Mouse (Mus musculus): Measurements from ENCODE around the gene Srsf10. TPM values are rescaled to one million over a fixed set of nuclear protein-coding genes. Genes with fewer than 3 reads are reported as not detected.

Gene Srsf10
- polyA plus RNA-seq, 1 experiment, result 54.7 TPM

DNA sequence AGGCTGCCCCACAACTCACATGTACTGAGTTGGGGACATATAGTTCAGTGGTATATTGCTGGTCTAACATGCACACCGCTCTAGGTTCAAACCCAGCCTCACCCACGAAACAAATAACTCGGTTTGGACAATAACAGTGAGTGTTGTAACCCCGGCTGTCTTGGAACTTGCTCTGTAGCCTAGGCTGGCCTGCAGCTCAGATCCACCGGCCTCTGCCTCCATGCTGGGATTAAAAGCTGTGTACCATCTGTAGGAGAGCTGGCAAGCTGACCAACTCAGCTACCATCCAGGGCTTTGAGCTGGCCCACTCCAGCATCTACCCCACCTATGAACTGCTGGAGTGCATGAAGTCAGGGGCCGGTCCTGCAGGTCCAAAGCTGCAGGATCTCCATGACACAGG lies 24.5 kb downstream of the Srsf10 start:
- no peak for DNase-seq
- 72% methylated on average over 6 of the region's 6 CpGs for WGBS
- TF ChIP-seq CTCF (IDR thresholded peaks at IDR 0.05; ENCODE audit: borderline replicate concordance, insufficient read depth, low read depth, low read length), result no peak
- TF ChIP-seq POLR2A (IDR thresholded peaks at IDR 0.05; ENCODE audit: borderline replicate concordance, insufficient read depth, low read length), result no peak
- peaks cover 4% of the 10 kb centered on the region; the same call in 1 of the 2 replicates for H3K4me1 ChIP-seq (ENCODE audit: control insufficient read depth, insufficient read depth, low read length)
- no peaks in the 10 kb centered on the region for H3K27me3 ChIP-seq (ENCODE audit: control insufficient read depth, insufficient read depth, low read length)
- no peak overlapping the region for H3K4me3 ChIP-seq (replicated peaks; ENCODE audit: insufficient read depth, low read depth, low read length)
- no peak overlapping the region for H3K27ac ChIP-seq (ENCODE audit: insufficient read depth, low read length)

DNA sequence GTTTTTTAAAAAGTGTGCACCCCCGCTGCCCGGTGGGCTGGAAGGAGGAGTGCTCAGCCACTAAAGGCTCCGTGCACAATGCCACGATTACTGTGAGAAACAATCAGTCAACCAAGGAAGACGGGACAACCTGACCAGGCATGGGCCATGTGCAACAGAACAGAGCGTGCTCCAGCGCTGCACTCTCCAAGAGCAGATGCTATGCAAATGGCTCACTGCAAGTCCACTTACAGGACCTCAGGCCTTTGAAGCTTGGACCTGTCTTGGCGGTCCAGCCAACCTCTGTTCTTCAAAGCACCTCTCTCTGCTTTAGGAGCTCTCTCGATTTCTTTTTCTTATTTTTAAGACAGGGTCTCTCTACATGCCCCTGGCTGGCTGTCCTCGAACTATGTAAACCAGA lies 25.0 kb downstream of the Srsf10 start:
- Histone ChIP-seq H3K4me3 (replicated peaks; ENCODE audit: insufficient read depth, low read depth, low read length) (no peak overlapping the region), H3K27me3 (ENCODE audit: control insufficient read depth, insufficient read depth, low read length) (no peaks in the 10 kb centered on the region), H3K27ac (ENCODE audit: insufficient read depth, low read length) (no peak overlapping the region), H3K4me1 (ENCODE audit: control insufficient read depth, insufficient read depth, low read length) (peaks cover 4% of the 10 kb centered on the region; the same call in 1 of the 2 replicates)
- WGBS, result 81% methylated on average over 10 of the region's 10 CpGs
- TF ChIP-seq POLR2A (IDR thresholded peaks at IDR 0.05; ENCODE audit: borderline replicate concordance, insufficient read depth, low read length) (no peak), CTCF (IDR thresholded peaks at IDR 0.05; ENCODE audit: borderline replicate concordance, insufficient read depth, low read depth, low read length) (no peak)
- DNase-seq, result no peak

DNA sequence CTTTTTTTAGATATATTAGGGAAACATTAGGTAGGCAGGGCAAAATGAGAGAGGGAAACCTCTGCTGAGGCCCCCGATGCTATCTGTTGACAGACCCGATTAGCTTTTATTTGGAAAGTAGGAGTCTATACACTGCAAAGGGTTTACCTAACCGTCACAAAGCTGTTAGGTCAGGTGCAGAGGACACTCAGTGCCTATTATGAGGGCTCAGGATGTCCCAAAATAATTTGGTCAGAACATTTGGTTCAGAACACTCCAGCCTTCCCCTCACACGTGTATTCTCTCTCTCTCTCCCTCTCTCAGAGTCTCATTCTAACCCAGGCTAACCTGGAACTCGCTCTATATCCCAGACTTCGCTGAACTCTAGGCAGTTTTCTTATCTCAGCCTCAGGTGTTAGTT lies 26.5 kb downstream of the Srsf10 start:
- TF ChIP-seq CTCF (IDR thresholded peaks at IDR 0.05; ENCODE audit: borderline replicate concordance, insufficient read depth, low read depth, low read length) (no peak), POLR2A (IDR thresholded peaks at IDR 0.05; ENCODE audit: borderline replicate concordance, insufficient read depth, low read length) (no peak)
- WGBS, result 87% methylated on average over 6 of the region's 6 CpGs
- H3K4me3 ChIP-seq (replicated peaks; ENCODE audit: insufficient read depth, low read depth, low read length), result no peak overlapping the region

DNA sequence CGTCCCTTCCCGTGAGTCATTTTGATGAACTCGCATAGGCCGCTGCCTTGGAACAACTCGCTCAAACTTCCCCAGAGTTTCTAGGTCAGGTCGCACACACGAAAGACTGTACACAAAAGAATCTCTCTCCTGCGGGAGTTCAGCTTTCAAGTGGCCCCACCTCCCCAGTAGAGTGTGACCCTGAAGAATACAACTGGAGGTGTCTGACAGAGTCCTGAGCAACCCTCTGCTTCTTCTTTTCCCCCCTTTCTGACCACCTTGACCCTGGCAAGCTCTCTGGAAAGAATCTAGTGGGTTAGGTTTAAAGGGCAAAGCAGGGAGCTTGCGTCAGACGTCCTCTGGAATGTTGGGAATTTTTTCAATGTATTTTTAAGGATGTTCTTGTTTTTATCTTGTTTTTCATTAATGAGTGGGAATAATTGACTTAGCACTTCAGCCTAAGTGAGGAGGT lies 27.9 kb downstream of the Srsf10 start:
- H3K27ac ChIP-seq (ENCODE audit: insufficient read depth, low read length), result no peak overlapping the region
- H3K4me1 ChIP-seq (ENCODE audit: control insufficient read depth, insufficient read depth, low read length), result no peaks in the 10 kb centered on the region
- DNase-seq, result no peak
- whole genome bisulfite sequencing, result 44% methylated on average over 10 of the region's 10 CpGs
- H3K4me3 ChIP-seq (replicated peaks; ENCODE audit: insufficient read depth, low read depth, low read length), result no peak overlapping the region
- H3K27me3 ChIP-seq (ENCODE audit: control insufficient read depth, insufficient read depth, low read length), result no peaks in the 10 kb centered on the region
- TF ChIP-seq CTCF (IDR thresholded peaks at IDR 0.05; ENCODE audit: borderline replicate concordance, insufficient read depth, low read depth, low read length) (no peak), POLR2A (IDR thresholded peaks at IDR 0.05; ENCODE audit: borderline replicate concordance, insufficient read depth, low read length) (no peak)

More for the DNA sequence above, 26.5 kb downstream of the Srsf10 start:
- no peaks in the 10 kb centered on the region for H3K4me1 ChIP-seq (ENCODE audit: control insufficient read depth, insufficient read depth, low read length)
- no peaks in the 10 kb centered on the region for H3K27me3 ChIP-seq (ENCODE audit: control insufficient read depth, insufficient read depth, low read length)
- H3K27ac ChIP-seq (ENCODE audit: insufficient read depth, low read length), result no peak overlapping the region
- no peak for DNase-seq

DNA sequence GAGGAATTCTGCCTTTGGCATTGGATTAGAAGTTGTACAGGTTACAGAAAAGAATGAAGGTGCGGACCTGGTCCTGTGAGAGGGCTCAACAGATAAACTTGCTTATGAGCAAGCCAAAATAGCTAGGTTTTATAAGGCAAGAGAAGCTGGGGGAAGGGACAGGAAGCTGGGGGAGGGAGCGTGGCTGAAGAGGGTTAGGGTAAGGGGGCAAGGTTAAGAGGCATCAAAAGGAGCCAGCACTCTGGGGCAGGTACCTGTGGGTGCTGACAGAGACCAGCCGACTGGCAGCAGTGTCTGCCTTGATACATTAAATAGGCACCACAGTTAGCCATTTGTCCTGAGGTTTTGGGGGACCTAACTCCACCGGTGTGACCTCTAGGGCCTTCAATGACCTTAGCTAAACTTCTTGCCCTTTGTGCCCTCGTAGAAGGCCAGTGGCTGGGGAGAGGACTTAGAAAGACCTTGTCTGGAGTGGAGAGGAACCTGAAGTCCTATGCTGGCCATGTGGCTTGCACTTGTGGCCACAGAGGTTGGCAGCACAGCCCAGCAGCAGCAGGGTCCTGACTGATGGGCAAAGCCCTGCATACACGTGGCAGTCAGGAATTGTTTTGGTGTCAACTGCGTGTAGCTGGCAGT lies 28.5 kb downstream of the Srsf10 start:
- TF ChIP-seq CTCF (IDR thresholded peaks at IDR 0.05; ENCODE audit: borderline replicate concordance, insufficient read depth, low read depth, low read length), result no peak
- TF ChIP-seq POLR2A (IDR thresholded peaks at IDR 0.05; ENCODE audit: borderline replicate concordance, insufficient read depth, low read length), result no peak
- 63% methylated on average over 7 of the region's 7 CpGs for WGBS

DNA sequence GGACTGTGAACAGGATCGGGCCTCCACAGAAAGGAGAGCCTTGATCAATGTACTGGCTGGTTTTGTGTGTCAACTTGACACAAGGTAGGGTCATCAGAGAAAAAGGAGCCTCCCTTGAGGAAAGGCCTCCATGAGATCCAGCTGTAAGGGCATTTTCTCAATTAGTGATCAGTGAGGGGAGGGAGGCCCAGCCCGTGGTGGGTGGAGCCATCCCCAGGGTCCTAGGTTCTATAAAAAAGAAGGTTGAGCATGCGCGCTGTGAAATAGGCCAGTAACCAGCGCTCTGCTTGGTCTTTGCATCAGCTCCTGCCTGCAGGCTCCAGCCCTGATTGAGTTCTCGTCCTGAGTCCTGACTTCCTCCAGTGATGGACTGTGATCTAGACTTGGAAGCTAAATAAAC lies 29.0 kb downstream of the Srsf10 start:
- Histone ChIP-seq H3K4me1 (ENCODE audit: control insufficient read depth, insufficient read depth, low read length) (no peaks in the 10 kb centered on the region), H3K27me3 (ENCODE audit: control insufficient read depth, insufficient read depth, low read length) (no peaks in the 10 kb centered on the region), H3K4me3 (replicated peaks; ENCODE audit: insufficient read depth, low read depth, low read length) (no peak overlapping the region), H3K27ac (ENCODE audit: insufficient read depth, low read length) (no peak overlapping the region)
- no peak for DNase-seq
- 50% methylated on average over 6 of the region's 6 CpGs for WGBS
- TF ChIP-seq CTCF (IDR thresholded peaks at IDR 0.05; ENCODE audit: borderline replicate concordance, insufficient read depth, low read depth, low read length), result no peak
- no peak for TF ChIP-seq POLR2A (IDR thresholded peaks at IDR 0.05; ENCODE audit: borderline replicate concordance, insufficient read depth, low read length)

More for the DNA sequence above, 28.5 kb downstream of the Srsf10 start:
- Histone ChIP-seq H3K4me1 (ENCODE audit: control insufficient read depth, insufficient read depth, low read length) (no peaks in the 10 kb centered on the region), H3K4me3 (replicated peaks; ENCODE audit: insufficient read depth, low read depth, low read length) (no peak overlapping the region), H3K27ac (ENCODE audit: insufficient read depth, low read length) (no peak overlapping the region), H3K27me3 (ENCODE audit: control insufficient read depth, insufficient read depth, low read length) (no peaks in the 10 kb centered on the region)
- no peak for DNase-seq

DNA sequence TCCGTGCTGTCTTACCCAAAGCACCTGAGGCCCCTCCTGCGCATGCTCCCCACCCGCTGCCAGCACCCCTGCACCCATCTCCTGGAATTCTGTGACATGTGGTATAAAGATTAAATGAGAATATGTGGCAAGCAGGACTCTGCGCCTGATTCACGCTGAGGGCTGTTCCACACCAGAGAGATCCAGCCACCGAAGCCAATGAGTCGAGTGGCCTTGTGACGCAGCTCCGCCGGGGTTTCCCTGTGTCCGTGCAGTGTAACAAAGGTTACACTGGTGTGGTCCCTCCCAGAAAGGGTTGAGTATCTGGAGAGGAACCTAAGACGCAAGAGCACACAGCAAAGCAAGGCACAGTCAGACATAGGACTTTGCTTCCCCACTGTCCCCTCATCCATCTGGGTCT lies 30.1 kb downstream of the Srsf10 start:
- no peak overlapping the region for H3K4me3 ChIP-seq (replicated peaks; ENCODE audit: insufficient read depth, low read depth, low read length)
- TF ChIP-seq POLR2A (IDR thresholded peaks at IDR 0.05; ENCODE audit: borderline replicate concordance, insufficient read depth, low read length) (no peak), CTCF (IDR thresholded peaks at IDR 0.05; ENCODE audit: borderline replicate concordance, insufficient read depth, low read depth, low read length) (no peak)
- DNase-seq, result no peak
- 91% methylated on average over 12 of the region's 12 CpGs for WGBS
- no peaks in the 10 kb centered on the region for H3K27me3 ChIP-seq (ENCODE audit: control insufficient read depth, insufficient read depth, low read length)
- no peaks in the 10 kb centered on the region for H3K4me1 ChIP-seq (ENCODE audit: control insufficient read depth, insufficient read depth, low read length)
- H3K27ac ChIP-seq (ENCODE audit: insufficient read depth, low read length), result no peak overlapping the region

DNA sequence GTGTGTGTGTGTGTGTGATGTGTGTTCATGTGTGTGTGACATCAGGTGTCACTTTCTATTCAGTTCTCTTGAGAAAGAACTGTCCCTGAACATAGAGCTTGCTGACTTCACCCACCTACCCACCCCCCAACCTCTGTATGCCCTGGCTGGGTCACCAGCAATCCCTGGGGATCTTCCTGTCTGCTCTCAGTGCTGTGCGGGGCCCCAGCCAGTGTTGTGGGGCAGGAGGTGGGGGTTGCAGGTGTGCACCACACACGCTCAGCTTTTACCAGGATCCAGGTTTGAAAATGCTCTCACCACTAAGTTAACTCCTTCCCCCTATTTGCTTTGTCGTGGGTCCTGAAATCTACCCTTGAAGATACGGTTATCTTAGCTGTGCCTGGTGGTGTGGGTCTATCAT lies 30.6 kb downstream of the Srsf10 start:
- no peak overlapping the region for H3K4me3 ChIP-seq (replicated peaks; ENCODE audit: insufficient read depth, low read depth, low read length)
- TF ChIP-seq CTCF (IDR thresholded peaks at IDR 0.05; ENCODE audit: borderline replicate concordance, insufficient read depth, low read depth, low read length), result no peak
- no peak for TF ChIP-seq POLR2A (IDR thresholded peaks at IDR 0.05; ENCODE audit: borderline replicate concordance, insufficient read depth, low read length)
- WGBS, result 89% methylated on average over 4 of the region's 4 CpGs

More for the DNA sequence above, 30.6 kb downstream of the Srsf10 start:
- H3K4me1 ChIP-seq (ENCODE audit: control insufficient read depth, insufficient read depth, low read length), result no peaks in the 10 kb centered on the region
- no peaks in the 10 kb centered on the region for H3K27me3 ChIP-seq (ENCODE audit: control insufficient read depth, insufficient read depth, low read length)
- DNase-seq, result no peak
- H3K27ac ChIP-seq (ENCODE audit: insufficient read depth, low read length), result no peak overlapping the region
